Mouse (Mus musculus) neural tube, embryonic 14.5 days (tissue): ENCODE measurements at regions not wholly inside any gene's neighbourhood (a gene's known extent, or its start where the extent isn't known, plus 50 kb on each side); places are given as distances from the start of the nearest gene placed in this dataset.

Experiments
- ATAC-seq: fragments of 200-750 bp; cut with Nextera tagmentation; 2 replicates; pipeline ENCODE4 v1.8.0; 2017; ENCODE audit warnings: low read depth, mild to moderate bottlenecking, moderate TSS enrichment, moderate library complexity
- H3K27ac ChIP-seq: fragments of 300-500 bp; sonication (generic); 2 replicates; pipeline ENCODE4 v1.5.1; 2014; ENCODE audit warnings: low read depth, mild to moderate bottlenecking, control low read depth, low read length, moderate library complexity, mixed read lengths
- H3K27me3 ChIP-seq: fragments of 300-500 bp; sonication (generic); 2 replicates; pipeline ENCODE4 v1.6.1; 2014; ENCODE audit warnings: low read length; ENCODE audit not compliant: control insufficient read depth, insufficient read depth
- H3K36me3 ChIP-seq: fragments of 300-500 bp; sonication (generic); 2 replicates; pipeline ENCODE4 v1.6.1; 2014; ENCODE audit warnings: low read length, mixed read lengths; ENCODE audit not compliant: control insufficient read depth, insufficient read depth
- H3K4me1 ChIP-seq: fragments of 300-500 bp; sonication (generic); 2 replicates; pipeline ENCODE4 v1.6.1; 2014; ENCODE audit warnings: low read length; ENCODE audit not compliant: control insufficient read depth, insufficient read depth
- H3K4me2 ChIP-seq: fragments of 300-500 bp; sonication (generic); 2 replicates; pipeline ENCODE4 v1.6.1; 2014; ENCODE audit warnings: mild to moderate bottlenecking, low read depth, low read length, control low read depth
- H3K4me3 ChIP-seq: fragments of 300-500 bp; sonication (generic); 2 replicates; pipeline ENCODE4 v1.5.1; 2014; ENCODE audit warnings: low read depth, low read length, control low read depth, mixed read lengths
- H3K9ac ChIP-seq: fragments of 300-500 bp; sonication (generic); replicated peaks from 2 replicates; pipeline ENCODE4 v1.6.1; 2014; ENCODE audit warnings: low read depth, mild to moderate bottlenecking, control low read depth, low read length, mixed read lengths
- H3K9me3 ChIP-seq: fragments of 300-500 bp; sonication (generic); 2 replicates; pipeline ENCODE4 v1.6.1; 2016; ENCODE audit warnings: low read length; ENCODE audit not compliant: control insufficient read depth
- WGBS: fragments of 180-500 bp; shearing (Covaris S2); extraction: QIAGEN DNeasy Blood & Tissue Kit; methylation state at CpG from one replicate; pipeline ENCODE4 v1.1.7; 2014; 5-methylcytosine and 5-hydroxymethylcytosine counted together

DNA sequence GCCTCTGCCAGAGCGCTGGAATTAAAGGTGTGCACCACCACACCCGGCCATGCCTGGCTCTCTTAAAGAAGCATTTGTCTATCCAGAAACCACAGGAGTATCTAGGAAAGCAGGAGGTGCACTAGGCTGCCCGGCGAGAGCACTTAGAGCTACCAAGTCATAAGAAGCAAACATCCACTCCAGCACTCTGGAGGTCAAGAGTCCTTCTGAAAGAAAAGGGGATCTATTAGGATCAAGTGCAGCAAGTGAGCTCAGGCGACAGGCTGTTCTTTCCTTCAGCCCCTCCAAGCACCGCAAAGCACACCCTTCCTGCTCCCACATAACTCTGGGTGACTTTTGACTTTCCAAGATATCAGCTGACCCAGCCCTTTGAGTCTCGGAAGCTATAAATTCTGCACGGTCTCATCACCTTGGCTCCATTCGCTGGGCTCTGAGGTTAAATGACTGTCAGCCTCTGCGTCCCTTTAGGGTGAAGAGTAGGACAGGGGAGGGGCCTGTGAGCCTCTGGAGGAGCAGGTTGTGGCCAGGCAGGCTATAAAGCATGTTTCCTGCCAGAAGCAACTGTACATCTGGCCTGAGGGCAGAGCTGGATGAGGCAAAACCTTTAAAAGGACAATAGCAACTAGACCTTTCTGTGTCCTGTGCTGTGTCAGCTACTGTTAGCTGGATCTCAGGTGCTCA, 58.9 kb upstream of the Slc24a4 start:
- Histone ChIP-seq H3K36me3 (no peaks in the 10 kb centered on the region), H3K27me3 (no peaks in the 10 kb centered on the region), H3K4me3 (no peak overlapping the region), H3K27ac (no peak overlapping the region), H3K4me2 (no peak overlapping the region), H3K9me3 (no peaks in the 10 kb centered on the region), H3K9ac (no peak overlapping the region), H3K4me1 (peaks cover 6% of the 10 kb centered on the region; the same call in 1 of the 2 replicates)
- no peak for ATAC-seq
- WGBS, result 63% methylated on average over 10 of the region's 10 CpGs

DNA sequence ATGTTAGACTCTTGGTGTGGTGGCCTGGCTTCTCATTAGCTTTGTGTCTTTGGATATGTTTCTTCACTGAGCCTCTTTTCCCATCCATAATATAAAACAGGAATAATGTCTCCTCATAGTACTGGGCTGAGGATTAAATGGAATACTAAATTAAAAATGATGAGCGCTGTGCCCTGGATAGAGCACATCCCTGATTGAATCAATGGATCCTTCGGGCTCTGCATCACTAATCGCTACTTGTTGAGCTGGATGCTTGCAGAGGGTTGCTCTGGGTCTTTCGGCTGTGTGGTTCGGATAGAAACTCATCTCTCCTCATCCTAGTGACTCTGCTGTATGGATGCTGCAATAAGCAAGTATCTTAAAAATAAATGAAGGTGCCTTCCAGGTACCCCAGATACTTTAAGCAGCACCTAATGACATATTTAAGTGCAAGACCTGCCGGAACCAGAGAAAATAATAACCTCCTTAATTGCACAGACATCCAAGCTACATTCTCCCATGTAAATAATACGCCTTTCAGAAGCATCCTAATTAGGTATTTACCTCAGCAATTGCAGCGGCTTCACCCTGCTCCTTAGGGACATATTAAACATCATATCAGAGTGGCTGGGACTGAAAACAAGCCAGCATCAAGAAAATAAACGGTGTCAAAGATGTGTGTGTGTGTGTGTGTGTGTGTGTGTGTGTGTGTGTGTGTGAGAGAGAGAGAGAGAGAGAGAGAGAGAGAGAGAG, 56.5 kb upstream of the Slc24a4 start:
- Histone ChIP-seq H3K4me1 (peaks cover 6% of the 10 kb centered on the region; the same call in 1 of the 2 replicates), H3K9ac (no peak overlapping the region), H3K36me3 (no peaks in the 10 kb centered on the region), H3K27ac (no peak overlapping the region), H3K4me2 (no peak overlapping the region), H3K9me3 (no peaks in the 10 kb centered on the region), H3K27me3 (no peaks in the 10 kb centered on the region), H3K4me3 (no peak overlapping the region)
- peak; percentile 84 for ATAC-seq
- 53% methylated on average over 9 of the region's 9 CpGs for WGBS

DNA sequence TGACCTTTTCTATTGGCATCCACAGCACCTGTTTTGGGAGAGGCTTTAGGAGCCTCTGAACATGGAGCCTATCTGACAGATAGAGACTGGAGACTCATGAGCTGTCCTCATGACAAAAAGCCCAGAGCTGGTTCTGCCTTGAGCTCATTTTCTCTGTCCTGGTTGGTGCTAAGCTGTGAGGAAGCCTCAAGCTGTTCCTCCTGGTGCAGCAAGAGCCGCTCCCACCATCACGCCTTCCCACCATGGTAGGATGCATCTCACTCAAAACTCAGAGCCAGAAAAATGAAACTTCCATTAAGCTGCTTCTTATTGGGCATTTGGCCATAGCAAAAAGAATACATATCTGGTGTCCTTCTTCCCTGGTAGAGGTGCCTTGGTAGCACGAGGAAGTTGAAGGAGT, 55.0 kb upstream of the Slc24a4 start:
- H3K27ac ChIP-seq, result no peak overlapping the region
- H3K9ac ChIP-seq, result no peak overlapping the region
- no peaks in the 10 kb centered on the region for H3K9me3 ChIP-seq
- 95% methylated on average over 3 of the region's 3 CpGs for WGBS
- H3K4me3 ChIP-seq, result no peak overlapping the region
- no peak overlapping the region for H3K4me2 ChIP-seq
- no peaks in the 10 kb centered on the region for H3K27me3 ChIP-seq
- ATAC-seq, result no peak
- H3K36me3 ChIP-seq, result no peaks in the 10 kb centered on the region
- H3K4me1 ChIP-seq, result peaks cover 6% of the 10 kb centered on the region; the same call in 1 of the 2 replicates

DNA sequence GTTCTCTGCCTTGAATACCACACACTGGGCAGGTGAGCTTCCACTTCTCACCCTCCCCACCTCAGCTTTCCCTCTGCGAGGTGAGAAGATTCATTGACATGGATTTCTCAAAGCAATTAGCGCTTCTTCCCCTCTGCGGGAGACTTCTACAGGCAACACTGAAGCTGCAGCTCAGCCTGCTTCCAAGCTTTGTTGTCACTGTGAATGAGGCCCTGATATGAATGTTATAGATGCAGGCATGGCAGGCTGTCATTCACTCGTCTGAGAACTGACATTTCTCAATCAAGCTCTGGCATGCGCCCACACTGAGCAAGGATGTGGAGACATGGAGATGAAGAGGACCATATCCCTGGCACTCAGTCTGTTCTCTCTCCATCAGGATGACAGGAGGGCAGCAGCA, 52.2 kb upstream of the Slc24a4 start:
- Histone ChIP-seq H3K4me3 (no peak overlapping the region), H3K9me3 (no peaks in the 10 kb centered on the region), H3K4me2 (no peak overlapping the region), H3K27me3 (no peaks in the 10 kb centered on the region), H3K9ac (no peak overlapping the region), H3K36me3 (no peaks in the 10 kb centered on the region), H3K4me1 (peaks cover 3% of the 10 kb centered on the region; the same call in 1 of the 2 replicates), H3K27ac (no peak overlapping the region)
- 56% methylated on average over 5 of the region's 5 CpGs for WGBS
- ATAC-seq, result no peak
